Mouse (Mus musculus) thymus, postnatal 10 days (tissue): Measurements from ENCODE around the gene Psmb3.
A peak's percentile ranks its signal among the peaks of the same experiment; 100 is the strongest.

Experiments
- DNase-seq, 2 experiments: peaks; one replicate each; pipeline ENCODE4 v3.0.0; 2021; ENCODE audit warnings: low spot score in 2 of 2

Psmb3 gene

GRCm38 (mm10) chr11:97668160-97668559 lies 35.0 kb upstream of the Psmb3 start:
- DNase-seq = no peak

- DNase-seq = no peak
Measured at GRCm38 (mm10) chr11:97669268-97669667, 33.9 kb upstream of the Psmb3 start.

GRCm38 (mm10) chr11:97669829-97670228 lies 33.4 kb upstream of the Psmb3 start:
- DNase-seq = no peak

- DNase-seq = no peak
Measured at GRCm38 (mm10) chr11:97670234-97671176, 32.7 kb upstream of the Psmb3 start.

GRCm38 (mm10) chr11:97671177-97671527 lies 32.0 kb upstream of the Psmb3 start:
- no peak for DNase-seq

GRCm38 (mm10) chr11:97673148-97673547 lies 30.1 kb upstream of the Psmb3 start:
- no peak for DNase-seq

- no peak for DNase-seq
Measured at GRCm38 (mm10) chr11:97676050-97676754, 27.0 kb upstream of the Psmb3 start.

GRCm38 (mm10) chr11:97677381-97677780 lies 25.8 kb upstream of the Psmb3 start:
- DNase-seq = no peak

- no peak for DNase-seq
Measured at GRCm38 (mm10) chr11:97677842-97678241, 25.4 kb upstream of the Psmb3 start.

- DNase-seq = no peak
Measured at GRCm38 (mm10) chr11:97678301-97678700, 24.9 kb upstream of the Psmb3 start.

- no peak for DNase-seq
Measured at GRCm38 (mm10) chr11:97680430-97680829, 22.8 kb upstream of the Psmb3 start.

- no peak for DNase-seq
Measured at GRCm38 (mm10) chr11:97682504-97683055, 20.6 kb upstream of the Psmb3 start.

GRCm38 (mm10) chr11:97684063-97684680 lies 19.0 kb upstream of the Psmb3 start:
- DNase-seq = peak; percentile 61 to 62

- no peak for DNase-seq
Measured at GRCm38 (mm10) chr11:97684766-97685165, 18.4 kb upstream of the Psmb3 start.

GRCm38 (mm10) chr11:97685613-97686321 lies 17.4 kb upstream of the Psmb3 start, which contains the start of gene Cisd3:
Gene Cisd3, plus strand, starts transcription at chr11:97685826.
- DNase-seq = peak; percentile 70 to 73

GRCm38 (mm10) chr11:97686322-97686908 lies 16.8 kb upstream of the Psmb3 start:
- DNase-seq = no peak

GRCm38 (mm10) chr11:97687061-97687460 lies 16.1 kb upstream of the Psmb3 start:
- no peak for DNase-seq

GRCm38 (mm10) chr11:97689861-97690260 lies 13.3 kb upstream of the Psmb3 start:
- DNase-seq = peak; percentile 62 to 90

- DNase-seq = no peak
Measured at GRCm38 (mm10) chr11:97694435-97694834, 8.8 kb upstream of the Psmb3 start.

GRCm38 (mm10) chr11:97694921-97695711 lies 8.1 kb upstream of the Psmb3 start:
- DNase-seq = no peak
